Mouse (Mus musculus) brain, adult 2 months (tissue): Measurements from ENCODE around the gene Cdh23.

ENCODE experiments used
- DNase-seq: peaks from one replicate; pipeline ENCODE4 v3.0.0; 2011; ENCODE audit warnings: low read depth, low spot score

Gene Cdh23

DNA sequence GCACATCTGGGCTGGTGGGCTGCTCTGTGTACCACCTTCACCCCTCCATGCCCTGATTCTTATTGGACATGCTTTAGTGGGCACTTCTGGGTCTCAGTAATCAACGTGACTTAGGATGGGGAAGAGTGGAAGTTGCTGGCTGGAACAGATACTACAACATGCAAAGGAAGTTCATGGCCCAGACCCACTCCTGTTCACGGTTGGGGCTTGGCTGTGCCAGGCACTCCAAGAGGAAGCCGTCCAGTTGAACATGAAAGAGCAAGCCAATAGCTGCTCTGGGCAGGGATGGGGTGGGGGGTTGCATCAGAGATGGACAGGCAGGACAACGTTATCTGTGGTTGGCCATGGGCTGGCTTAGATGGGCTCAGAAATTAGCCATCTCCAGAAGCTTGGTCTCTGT is 328.4 kb downstream of the Cdh23 start:
- no peak for DNase-seq

DNA sequence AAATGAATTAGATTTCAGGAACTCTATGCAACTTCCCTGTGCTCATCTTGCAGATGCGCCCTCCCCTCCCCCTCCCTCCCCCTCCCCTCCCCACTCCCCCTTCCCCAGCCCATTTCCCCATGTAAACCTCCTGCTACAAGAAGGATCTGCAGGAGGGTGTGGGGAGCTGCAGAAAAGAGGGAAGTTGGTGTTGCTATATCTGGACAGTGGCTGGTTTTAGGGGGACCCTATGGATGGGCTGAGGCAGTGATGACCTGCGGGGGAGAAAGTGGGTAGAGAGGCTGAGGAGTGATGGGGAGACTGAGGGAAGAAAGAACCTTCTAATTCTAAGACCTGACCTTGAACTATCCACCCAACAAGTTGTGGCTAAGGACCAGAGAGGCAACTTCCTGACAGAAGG is 329.1 kb downstream of the Cdh23 start:
- no peak for DNase-seq

DNA sequence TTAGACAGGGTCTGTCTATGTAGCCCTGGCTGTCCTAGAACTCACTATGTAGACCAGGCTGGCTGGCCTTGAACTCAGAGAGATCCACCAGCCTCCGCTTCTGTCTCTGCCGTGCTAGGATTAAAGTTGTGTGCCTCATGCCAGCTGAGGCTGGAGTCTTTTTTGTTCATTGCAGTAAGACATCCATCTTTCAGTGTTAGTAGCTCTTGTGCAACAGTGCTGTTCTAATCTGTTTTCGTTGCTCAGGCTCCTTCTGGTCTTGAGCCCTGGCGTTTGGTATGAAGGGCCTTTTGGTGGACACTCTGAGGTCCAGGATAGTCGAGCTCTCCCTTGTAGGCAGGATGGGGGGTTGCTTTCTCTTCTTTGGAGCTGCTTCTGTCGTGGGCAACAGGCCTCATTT is 332.9 kb downstream of the Cdh23 start:
- no peak for DNase-seq

DNA sequence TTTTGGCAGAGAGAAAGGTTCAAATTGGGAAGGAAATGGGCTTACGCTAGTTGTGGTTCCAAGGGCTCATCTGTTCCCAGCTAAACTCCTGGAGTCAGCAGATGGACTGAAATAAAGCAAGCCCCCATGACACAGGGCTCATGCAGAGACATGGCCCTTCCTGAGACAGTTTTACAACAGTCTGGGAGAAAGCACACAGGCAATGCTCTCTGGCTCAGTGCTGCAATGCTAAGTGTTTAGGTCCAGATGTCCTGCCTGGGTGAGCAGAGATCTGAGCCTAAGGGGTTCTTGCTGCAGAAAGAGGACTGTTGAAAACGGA is 334.0 kb downstream of the Cdh23 start:
- DNase-seq = peak; percentile 55

DNA sequence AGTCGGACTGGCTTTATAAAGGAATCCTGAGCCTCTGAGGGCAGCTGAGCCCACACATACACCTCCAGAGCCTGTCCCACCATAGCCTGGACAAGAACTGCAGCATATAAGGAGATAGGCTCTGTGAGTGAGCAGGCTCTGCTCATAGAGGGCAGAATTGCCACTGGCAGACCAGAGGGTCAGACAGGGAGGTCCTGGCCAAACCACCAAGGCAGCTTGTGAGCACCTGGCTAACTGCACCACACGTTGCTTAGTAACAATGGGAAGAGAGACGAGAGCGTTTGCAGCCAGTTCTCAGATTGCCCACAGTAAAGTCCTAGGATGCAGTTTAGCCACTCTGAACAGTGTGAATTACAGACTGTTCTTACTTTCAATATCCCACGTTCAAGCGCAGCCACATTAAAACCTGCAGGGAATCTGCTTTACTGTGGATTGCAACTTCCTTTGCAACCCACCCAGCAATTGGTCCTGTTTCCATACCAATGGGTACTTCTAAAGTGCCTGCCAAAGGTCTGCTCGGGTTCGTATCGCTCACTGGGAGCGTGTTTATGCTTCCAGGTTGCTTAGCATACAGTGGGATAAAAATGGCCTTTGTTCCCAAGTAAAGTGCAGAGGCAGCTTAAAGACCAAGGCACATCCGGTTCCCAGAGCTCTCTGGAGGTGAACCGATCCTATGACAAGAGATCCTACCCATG is 334.5 kb downstream of the Cdh23 start:
- DNase-seq = no peak

DNA sequence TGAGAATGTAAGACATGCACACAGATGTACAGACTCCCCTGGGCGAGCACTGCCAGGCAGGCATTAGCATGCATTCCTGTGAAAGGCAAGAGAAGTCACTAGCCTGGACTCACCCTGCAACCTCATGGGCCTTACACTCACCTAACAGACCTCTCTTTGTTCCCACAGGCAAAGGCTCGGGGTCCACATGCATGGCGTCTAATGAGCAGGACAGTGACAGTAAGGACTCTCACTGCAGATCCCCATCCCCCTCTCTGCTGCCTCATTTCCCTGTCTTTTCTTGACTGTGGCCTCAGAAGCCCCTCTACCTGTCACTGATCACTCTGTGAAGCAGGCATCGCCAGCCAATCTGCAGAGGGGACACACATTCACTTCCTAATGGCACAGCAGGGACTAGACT is 337.5 kb downstream of the Cdh23 start:
- no peak for DNase-seq

DNA sequence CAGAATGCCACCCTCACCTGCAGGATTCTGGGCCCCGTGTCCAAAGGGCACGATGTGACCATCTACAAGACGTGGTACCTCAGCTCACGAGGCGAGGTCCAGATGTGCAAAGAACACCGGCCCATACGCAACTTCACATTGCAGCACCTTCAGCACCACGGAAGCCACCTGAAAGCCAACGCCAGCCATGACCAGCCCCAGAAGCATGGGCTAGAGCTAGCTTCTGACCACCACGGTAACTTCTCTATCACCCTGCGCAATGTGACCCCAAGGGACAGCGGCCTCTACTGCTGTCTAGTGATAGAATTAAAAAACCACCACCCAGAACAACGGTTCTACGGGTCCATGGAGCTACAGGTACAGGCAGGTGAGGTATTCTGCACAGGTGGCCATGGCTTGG is 338.4 kb downstream of the Cdh23 start:
- DNase-seq = no peak

DNA sequence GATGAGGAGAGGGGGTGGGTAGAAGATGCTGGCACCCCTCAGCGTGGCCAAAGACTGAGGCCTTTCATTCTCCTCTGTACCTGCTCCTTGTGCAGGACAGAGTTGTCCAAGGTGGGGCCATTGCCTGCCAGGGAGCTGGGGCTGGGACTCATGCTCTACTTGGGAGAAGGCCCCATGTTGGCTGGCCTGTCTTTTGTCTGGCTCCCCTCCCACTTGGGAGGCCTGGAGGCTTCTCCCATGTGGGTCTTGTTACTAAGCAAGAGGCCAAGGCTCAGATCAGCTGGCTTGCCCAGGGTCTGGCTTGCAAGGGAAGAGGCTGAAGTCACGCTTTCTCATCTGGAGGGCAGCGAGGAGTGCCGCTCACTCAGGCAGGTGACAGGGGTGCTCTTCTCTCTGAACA is 338.8 kb downstream of the Cdh23 start:
- no peak for DNase-seq

DNA sequence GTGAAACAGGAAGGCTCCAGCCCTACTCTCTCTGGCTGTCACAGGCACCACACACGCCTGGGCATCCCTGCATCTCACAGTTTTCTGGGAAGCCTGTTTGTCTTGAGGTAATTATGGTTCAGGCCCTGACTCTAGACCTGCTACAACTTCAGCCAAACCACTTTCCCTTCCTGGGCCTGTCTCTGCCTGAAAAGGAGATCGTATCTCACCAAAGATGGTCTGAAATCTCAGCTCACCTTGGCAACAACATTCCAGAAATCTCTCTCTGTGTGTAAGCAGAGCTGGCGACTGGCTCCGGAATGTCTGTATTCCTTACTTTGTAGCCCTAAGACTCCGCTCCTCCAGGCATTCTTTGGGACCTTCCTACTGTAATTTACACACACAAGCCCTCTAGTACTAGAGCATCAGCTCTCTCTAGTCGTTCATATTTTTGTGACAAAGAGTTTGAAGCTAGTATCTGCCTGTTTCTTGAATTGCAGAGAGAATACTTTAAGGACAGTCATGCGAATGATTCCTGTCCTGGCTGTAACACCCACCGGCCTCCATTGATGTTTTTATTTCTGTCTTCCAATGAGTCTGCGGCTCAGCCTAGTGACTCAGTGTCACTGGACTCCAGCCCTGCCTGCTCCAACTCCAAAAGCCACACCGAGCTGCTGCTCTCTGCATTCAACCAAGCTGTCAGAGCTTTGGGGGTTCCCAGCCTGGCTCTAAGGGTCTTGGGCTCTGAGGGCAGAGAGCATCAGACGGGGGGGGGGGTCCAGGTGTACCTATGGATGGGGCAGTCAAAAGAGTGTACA is 341.2 kb downstream of the Cdh23 start:
- DNase-seq = peak; percentile 34

DNA sequence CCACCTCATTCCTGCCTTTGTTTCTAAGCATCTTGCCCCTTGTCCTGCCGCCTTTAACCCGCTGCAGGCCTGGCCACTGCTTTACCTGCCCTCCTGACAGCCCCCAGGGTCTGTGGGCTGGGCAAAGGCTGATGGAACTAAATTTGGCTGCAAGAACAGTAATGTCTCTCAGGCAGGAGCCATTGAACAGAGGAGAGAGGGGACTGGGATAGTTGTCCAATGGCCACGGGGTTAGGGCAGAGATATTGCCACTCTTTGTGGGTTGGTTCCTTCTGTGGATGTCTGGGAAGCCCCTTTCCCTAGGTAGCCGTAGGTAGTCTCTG is 342.3 kb downstream of the Cdh23 start:
- DNase-seq = no peak

DNA sequence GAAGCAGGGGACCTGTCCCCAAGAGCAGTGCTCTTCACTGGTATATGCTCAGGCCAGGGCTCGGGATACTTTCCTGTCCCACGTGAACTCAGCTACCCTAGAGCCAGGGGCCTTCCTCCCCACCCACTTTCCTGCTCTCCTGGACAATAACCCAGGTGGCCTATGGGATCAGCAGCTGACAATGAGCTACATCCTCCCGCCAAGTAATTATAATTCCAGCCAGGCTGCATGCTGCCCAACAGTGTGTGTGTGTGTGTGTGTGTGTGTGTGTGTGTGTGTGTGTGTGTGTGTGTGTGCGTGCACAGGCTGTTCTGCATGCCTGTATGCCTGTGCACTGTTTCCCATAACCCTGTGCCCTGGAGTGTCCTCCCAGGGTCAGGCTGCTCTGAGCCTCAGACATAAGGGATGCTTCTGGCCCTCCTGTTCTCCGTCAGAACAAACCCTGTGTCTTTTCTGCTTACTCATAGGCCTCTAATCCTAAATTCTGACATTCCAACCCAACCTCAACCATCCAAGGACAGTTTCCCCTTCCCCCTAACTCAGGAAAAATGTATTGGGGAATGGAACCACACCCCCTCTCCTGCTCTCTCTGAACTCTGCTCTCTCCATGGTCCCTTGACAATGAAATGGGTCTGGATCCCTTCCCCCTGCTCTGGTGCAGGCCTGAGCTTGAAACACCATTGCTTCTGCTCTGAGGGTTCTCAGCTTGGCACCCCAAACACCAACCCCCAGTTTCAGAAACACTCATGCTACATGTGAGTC is 342.9 kb downstream of the Cdh23 start:
- no peak for DNase-seq

DNA sequence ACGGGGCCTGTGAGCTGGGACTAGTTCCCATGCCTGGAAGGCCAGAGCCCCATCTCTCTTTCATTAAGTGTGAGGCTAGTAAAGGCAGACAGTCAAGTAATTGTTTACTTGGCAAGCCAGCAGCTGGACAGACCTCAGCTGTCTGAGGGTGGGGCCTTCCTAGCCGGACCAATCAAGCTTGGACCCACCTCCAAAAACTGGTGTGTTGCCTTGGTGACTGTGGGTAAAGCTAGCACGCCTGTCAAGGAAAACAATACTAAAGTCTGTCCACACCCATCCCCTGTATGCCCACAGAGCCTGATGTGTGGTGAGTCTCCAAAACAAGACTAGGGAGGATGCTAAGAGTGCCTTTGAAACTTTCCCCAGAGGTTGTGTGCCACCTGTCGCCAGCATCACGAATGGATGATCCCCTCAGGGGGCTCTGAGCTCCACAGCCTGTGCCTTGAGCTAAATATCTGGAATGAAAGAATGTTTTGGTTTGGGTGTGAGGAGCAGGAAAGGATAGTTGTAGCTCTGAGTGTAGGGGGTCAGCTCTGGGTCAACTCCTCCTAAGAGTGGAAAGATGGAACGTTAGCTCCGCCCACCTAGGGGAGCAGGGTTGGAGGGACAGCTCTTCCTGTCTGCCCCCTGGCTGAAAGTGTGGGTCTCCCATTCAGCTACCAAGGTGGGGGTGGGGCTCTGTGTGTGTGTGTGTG is 344.4 kb downstream of the Cdh23 start:
- DNase-seq = peak; percentile 46

DNA sequence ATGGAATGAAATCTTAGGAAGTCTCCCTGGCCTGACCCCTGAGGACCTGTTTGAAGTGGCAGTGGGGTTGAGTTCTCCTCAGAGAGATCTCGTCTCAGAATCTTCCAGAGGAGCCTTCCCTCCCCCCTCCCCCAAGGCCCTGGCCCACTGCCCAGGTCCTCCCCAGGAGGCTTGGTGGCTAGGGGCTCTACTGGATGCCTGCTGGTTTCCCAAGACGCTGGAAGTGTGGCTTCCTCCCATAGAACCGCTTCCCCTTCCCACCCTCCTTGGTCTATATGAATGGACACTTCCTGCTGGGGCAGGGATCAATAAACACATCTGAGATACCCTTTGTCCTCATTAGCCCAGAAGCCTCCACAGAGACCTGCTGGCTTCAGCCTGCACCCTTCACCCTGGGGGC is 345.0 kb downstream of the Cdh23 start:
- no peak for DNase-seq

DNA sequence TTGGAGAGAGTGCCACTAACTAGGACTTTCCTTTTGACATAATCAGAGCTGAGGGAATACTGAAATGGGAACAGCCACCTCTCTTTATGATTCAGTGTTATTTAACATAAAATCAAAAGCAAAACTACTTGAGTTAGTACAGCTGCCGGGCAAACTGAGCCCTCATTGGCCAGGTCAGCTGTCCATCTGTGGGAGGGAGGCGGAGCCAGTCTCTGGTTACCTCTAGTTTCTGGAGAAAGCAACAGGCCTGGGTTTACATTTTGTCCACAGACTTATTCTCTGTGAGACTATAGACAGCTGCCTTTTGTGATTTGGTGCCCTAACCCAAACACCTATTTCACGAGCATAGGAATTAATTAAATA is 345.5 kb downstream of the Cdh23 start:
- DNase-seq = peak; percentile 74

DNA sequence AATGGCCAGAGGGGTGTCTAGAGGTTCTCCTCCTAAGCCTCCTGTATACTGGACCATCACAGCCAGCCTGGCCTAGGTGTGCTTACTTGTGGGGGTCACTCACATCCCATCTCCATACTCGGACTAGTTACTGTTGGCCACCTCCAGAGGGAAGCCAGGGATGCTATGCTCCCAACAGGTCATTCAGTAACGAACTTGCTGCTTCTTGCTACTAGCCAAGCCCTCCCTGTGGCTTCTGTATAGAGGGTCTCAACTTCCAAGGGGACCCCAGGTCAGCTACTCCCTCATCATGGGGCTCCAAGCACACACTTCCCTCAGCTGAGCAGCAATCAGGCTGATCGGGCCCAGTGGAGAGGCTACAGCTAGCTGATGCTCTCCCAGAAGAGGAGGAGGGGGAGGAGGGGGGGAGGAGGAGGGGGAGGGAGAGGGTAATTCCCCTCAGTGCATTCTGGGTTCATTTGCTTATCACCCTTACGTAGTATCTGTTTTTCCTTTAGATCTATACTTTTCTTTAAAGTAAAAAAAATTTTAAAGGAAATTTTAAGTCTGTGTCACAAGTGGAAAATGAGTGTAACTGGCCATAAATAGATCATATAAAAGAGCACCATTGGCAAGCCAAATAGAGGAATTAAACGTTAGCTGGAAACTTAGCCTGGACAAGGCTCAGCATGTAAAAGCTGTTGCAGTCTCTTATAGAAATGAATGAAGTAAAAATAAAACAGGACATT is 346.0 kb downstream of the Cdh23 start:
- DNase-seq = no peak

DNA sequence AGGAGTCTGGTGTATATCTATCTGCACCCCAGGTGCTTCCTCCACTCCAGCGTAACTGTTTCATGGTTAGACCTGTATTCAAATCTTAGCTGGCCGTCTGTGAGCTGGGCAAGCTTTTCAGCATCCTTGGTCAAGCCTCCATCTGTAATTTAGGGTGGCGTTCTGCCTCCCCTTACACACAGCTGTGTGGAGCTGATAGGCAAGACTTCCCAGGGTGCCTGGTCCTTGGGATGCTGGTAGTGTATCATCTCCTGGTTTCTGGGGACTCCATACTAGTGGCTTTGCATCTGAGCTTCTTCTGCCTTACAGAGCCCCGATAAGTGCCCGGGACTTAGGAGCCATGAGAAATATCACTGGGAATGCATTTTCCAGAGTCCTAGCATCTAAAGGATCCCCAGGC is 346.6 kb downstream of the Cdh23 start:
- DNase-seq = no peak

DNA sequence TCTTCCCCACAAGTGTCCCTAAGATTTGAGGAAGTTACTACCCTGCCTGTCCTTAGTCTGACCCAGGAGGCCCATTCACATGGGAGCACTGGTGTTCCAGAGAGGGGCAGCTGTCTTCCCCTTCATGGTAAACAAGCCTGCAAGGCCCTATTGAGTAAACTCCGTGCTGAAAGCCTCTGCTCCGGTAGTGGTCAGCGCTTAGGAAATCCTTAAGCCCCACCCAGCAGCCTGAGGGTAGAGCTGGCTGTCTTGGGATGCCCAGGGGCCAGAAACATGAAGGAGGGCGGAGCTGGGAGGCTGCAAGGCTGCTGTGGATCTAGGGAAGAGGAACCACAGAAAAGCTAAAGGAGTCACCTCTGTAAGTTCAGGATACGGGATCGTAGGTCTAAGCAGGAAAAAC is 347.2 kb downstream of the Cdh23 start:
- peak; percentile 26 for DNase-seq

DNA sequence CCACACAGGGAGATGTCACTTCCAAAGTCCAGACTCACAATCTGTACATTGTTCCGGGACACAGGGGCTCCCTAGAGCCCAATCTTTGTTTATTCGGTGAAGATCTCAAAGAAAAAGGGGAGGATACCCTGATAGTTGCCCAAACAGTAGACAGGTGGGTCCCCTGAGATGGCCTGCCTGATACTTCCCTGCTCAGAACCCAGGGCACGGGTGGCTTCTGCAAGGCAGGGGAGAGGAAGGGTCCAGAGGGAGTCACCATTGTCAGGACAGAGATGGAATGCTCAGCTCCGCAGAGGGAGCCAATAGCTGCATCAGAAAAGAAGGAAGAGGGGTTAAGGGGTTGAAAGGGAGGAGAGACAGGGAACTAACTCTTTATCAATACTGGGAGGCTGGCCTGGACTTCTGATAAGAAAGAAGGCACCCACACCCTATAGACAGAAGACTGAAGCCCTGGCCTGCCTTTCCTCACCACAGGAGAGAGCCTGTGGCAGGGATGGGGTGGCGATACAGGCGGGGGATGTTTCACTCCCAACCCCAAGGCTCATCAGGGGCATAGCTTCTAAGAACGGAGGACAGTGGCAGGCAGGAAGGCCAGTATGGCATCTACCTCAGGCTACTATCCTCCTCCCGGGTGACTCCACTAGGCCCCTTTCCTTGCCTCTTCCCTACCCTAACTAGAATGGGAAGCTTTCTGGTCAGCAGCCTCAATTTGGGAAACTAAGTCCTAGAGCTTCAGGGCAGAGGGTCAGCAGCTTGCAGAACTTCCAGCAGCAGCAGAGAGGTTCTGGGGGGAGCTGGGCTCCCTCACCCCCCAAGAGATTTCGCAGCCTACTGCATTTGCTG is 348.3 kb downstream of the Cdh23 start:
- DNase-seq = no peak

DNA sequence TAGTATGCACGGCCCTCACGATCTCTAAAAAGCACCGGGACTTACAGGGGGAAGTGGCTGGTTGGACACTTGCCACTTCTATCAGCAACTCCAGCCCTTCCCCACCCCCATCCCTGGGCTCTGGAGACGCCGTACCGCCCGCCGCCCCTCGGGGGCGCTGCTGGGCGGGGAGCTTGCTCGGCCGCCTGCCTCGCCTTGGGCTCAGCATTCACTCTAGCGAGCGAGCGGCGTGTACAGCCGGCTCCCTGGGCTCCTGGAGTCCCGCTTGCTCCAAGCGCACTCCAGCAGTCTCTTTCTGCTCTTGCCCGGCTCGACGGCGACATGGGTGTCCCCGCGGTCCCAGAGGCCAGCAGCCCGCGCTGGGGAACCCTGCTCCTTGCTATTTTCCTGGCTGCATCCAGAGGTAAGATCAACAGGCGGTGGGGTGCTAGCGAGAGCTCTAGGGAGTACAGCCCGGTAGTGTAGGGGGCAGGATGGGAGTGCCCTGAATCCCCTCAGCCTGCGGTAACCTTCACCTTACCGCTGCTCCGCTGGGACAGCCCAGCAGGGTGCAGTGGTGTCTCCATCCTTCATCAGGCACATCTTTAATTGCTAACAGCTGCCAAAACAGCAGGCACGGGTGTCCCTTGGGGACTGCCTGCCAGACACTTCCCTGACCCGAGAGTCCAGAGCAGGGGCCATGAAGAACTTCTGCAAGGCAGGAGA is 349.4 kb downstream of the Cdh23 start, which contains the start of gene Vsir:
TSS of gene Vsir (plus strand) at position 151 of the 705 bp plus-strand sequence.
- DNase-seq = peak; percentile 45

DNA sequence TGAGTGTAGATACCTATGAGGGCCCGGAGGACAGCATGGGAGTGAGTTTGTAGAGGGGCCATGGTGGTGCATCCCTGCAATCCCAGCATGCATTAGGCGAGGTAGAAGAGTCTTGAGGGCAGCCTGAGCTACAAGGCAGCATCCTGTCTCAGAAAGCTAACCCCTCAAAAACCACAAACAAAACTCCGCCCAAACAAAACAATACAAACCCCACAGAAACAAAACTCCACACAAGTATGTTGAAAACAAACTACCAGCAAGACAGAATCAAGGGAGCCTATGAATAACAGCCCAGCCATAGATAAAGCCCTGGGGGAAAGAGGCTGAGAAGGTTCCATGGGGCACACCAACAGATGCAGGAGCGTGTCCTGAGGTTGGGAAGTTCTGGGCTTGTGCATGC is 350.2 kb downstream of the Cdh23 start:
- no peak for DNase-seq
